Mouse (Mus musculus): ENCODE measurements around the gene Prp2. TPM values are rescaled to one million over a fixed set of nuclear protein-coding genes. Genes with fewer than 3 reads are reported as not detected.
"Not testable (repeated sequence)": the region's sequence is repeated elsewhere in the genome, so short reads cannot be mapped to it uniquely, and the experiment has no call there.

Gene Prp2
- polyA plus RNA-seq (2012; rRNA removed) = not detected in 2 replicates

GRCm38 (mm10) chr6:132595613-132596012, at the start of gene Prp2:
Gene Prp2 (plus strand): TSS chr6:132595913.
- not testable (repeated sequence) for DNase-seq (ENCODE audit: extremely low spot score in 1 of 2, low spot score in 1 of 2)

DNA sequence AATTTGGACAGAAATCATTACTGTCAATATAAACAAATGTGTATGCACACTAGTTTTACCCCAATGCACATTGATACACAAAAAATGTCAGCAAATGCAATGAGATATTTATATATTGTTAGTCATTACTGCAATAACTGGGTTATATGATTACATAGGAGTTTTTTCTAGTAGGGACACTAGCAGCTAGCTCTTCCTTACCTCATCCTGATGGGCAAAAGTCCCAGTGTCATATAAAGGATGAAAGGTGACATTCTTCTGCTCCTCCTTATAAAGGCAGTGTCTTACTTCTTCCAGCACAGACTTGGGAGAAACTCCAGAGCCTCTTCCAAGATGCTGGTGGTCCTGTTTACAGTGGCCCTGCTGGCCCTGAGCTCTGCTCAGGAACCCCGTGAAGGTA, 26.2 kb upstream of the Prp2 start, which contains the start of gene Prh1:
Gene Prh1 (plus strand): TSS at position 301 of the 400 bp plus-strand sequence.
- not testable (repeated sequence) for DNase-seq (ENCODE audit: extremely low spot score in 1 of 2, low spot score in 1 of 2)

DNA sequence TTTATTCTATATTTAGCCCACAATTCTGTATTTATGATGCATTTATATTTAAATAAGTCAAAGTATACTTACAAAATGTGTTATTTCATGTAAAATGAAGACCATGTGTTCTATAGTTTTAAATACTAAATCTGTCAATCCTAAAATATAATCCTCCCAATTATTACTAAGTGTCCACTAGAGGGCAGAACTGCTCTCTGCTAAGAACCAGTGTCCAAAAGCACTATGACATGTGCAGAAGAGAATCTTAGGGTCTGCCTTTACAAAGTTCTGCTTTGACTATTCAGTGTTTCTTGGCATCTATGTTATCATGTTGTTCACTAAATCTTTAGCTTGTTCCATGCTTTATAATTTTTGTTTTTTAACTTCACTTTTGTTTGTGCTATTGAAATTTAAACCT, 53.7 kb downstream of the Prp2 start:
- peak in 1 of 2 experiments; percentile 2 for DNase-seq (ENCODE audit: extremely low spot score in 1 of 2, low spot score in 1 of 2)

Other genes starting within 250 kb of the Prp2 start
- gene Gm8882, start 231.8 kb upstream of the Prp2 start, polyA plus RNA-seq (2012; rRNA removed) = not detected in 2 replicates
- not detected in 2 replicates for gene Prh1, start 26.1 kb upstream of the Prp2 start, polyA plus RNA-seq (2012; rRNA removed)
- gene A630073D07Rik, start 55.6 kb downstream of the Prp2 start, polyA plus RNA-seq (2012; rRNA removed) = not detected in 2 replicates
- not detected in 2 replicates for gene Tas2r120, start 61.0 kb downstream of the Prp2 start, polyA plus RNA-seq (2012; rRNA removed)
- gene Tas2r121, start 105.1 kb downstream of the Prp2 start, polyA plus RNA-seq (2012; rRNA removed) = not detected in 2 replicates
- not detected in 2 replicates for gene Tas2r122, start 116.0 kb downstream of the Prp2 start, polyA plus RNA-seq (2012; rRNA removed)
- not detected in 2 replicates for gene Tas2r115, start 142.1 kb downstream of the Prp2 start, polyA plus RNA-seq (2012; rRNA removed)
- gene Tas2r124, start 158.8 kb downstream of the Prp2 start, polyA plus RNA-seq (2012; rRNA removed) = not detected in 2 replicates
- gene Tas2r102, start 166.2 kb downstream of the Prp2 start, polyA plus RNA-seq (2012; rRNA removed) = not detected in 2 replicates
- gene Tas2r136, start 182.2 kb downstream of the Prp2 start, polyA plus RNA-seq (2012; rRNA removed) = not detected in 2 replicates
- gene Tas2r117, start 206.9 kb downstream of the Prp2 start, polyA plus RNA-seq (2012; rRNA removed) = not detected in 2 replicates

Measured in frontal cortex, adult 2 months (tissue).